Comparison of ENCODE assay signal across 14 mouse cellular contexts in genomic region chr2:9918691-9919471, GRCm38 (mm10). TPM values are rescaled to one million over a fixed set of nuclear protein-coding genes. Genes with fewer than 3 reads are reported as not detected.
DNase-seq lines count a peak whose midpoint lies in the region; ATAC-seq lines count a peak whose summit lies in the region.
"Had no signal": no experiment of that assay in that cellular context is flagged by ENCODE, and none has a peak within 500 bp of the region (broad histone marks: within the 10 kb centered on the region; RNA-seq: fewer than 3 reads in every experiment).

No protein-coding gene starts in this region.

- WGBS in lung, embryonic 15.5 days = 64% methylated on average over 17 of the region's 17 CpGs
- WGBS in stomach, embryonic 14.5 days = 68% methylated on average over 17 of the region's 17 CpGs
- WGBS in midbrain, embryonic 10.5 days = 93% methylated on average over 17 of the region's 17 CpGs
- 93% methylated on average over 17 of the region's 17 CpGs for WGBS in midbrain, embryonic 14.5 days

- H3K9ac ChIP-seq in lung, embryonic 15.5 days = no peak overlapping the region
- no peak overlapping the region for H3K9ac ChIP-seq in stomach, embryonic 14.5 days (replicated peaks; ENCODE audit: low read depth, low read length)
- no peak overlapping the region for H3K9ac ChIP-seq in midbrain, embryonic 14.5 days (replicated peaks; ENCODE audit: low read length)
- H3K9ac ChIP-seq: heart, embryonic 13.5 days; hindbrain, embryonic 13.5 days had no signal

- H3K9me3 ChIP-seq in lung, embryonic 15.5 days = no peaks in the 10 kb centered on the region
- H3K9me3 ChIP-seq in stomach, embryonic 14.5 days (ENCODE audit: control insufficient read depth, low read depth, low read length) = no peaks in the 10 kb centered on the region
- no peaks in the 10 kb centered on the region for H3K9me3 ChIP-seq in midbrain, embryonic 10.5 days (replicated peaks)
- H3K9me3 ChIP-seq in midbrain, embryonic 14.5 days (ENCODE audit: control insufficient read depth, low read length) = no peaks in the 10 kb centered on the region
- H3K9me3 ChIP-seq: heart, embryonic 13.5 days; hindbrain, embryonic 13.5 days; megakaryocyte, embryonic 14.5 days had no signal

- H3K4me1 ChIP-seq in lung, embryonic 15.5 days = no peaks in the 10 kb centered on the region
- no peaks in the 10 kb centered on the region for H3K4me1 ChIP-seq in stomach, embryonic 14.5 days (ENCODE audit: control insufficient read depth, insufficient read depth, low read length)
- no peaks in the 10 kb centered on the region for H3K4me1 ChIP-seq in midbrain, embryonic 10.5 days
- H3K4me1 ChIP-seq in midbrain, embryonic 14.5 days (ENCODE audit: control insufficient read depth, insufficient read depth, low read length) = no peaks in the 10 kb centered on the region
- H3K4me1 ChIP-seq: hindbrain, embryonic 13.5 days had no signal

- H3K36me3 ChIP-seq in lung, embryonic 15.5 days = peaks cover 4% of the 10 kb centered on the region; the same call in 1 of the 2 replicates
- H3K36me3 ChIP-seq in stomach, embryonic 14.5 days (ENCODE audit: control insufficient read depth, insufficient read depth, low read length) = peaks cover 4% of the 10 kb centered on the region
- H3K36me3 ChIP-seq in midbrain, embryonic 10.5 days = peaks cover 44% of the 10 kb centered on the region
- H3K36me3 ChIP-seq in midbrain, embryonic 14.5 days (ENCODE audit: control insufficient read depth, insufficient read depth, low read length) = peaks cover 15% of the 10 kb centered on the region

- no peak overlapping the region for H3K4me2 ChIP-seq in lung, embryonic 15.5 days
- no peak overlapping the region for H3K4me2 ChIP-seq in stomach, embryonic 14.5 days (replicated peaks; ENCODE audit: low read depth, low read length)
- H3K4me2 ChIP-seq in midbrain, embryonic 14.5 days (ENCODE audit: low read length) = no peak overlapping the region
- H3K4me2 ChIP-seq: heart, embryonic 13.5 days; hindbrain, embryonic 13.5 days had no signal

- ATAC-seq in lung, embryonic 15.5 days (ENCODE audit: borderline replicate concordance, extremely low read depth, low FRiP score, low TSS enrichment) = peak; percentile 73; the same call in 1 of the 2 replicates
- ATAC-seq in stomach, embryonic 14.5 days (ENCODE audit: insufficient number of reproducible peaks, insufficient read depth, low FRiP score, low read depth) = peak; percentile 83
- no peak for ATAC-seq in midbrain, embryonic 14.5 days (ENCODE audit: low FRiP score, low TSS enrichment)
- ATAC-seq: CD4-positive, CD25-positive, alpha-beta regulatory T cell, adult 4 months had no signal

- H3K4me3 ChIP-seq in lung, embryonic 15.5 days = no peak overlapping the region
- no peak overlapping the region for H3K4me3 ChIP-seq in stomach, embryonic 14.5 days (ENCODE audit: low read depth, low read length)
- H3K4me3 ChIP-seq in midbrain, embryonic 10.5 days = no peak overlapping the region
- H3K4me3 ChIP-seq in midbrain, embryonic 14.5 days (replicated peaks; ENCODE audit: low read depth, low read length) = no peak overlapping the region
- H3K4me3 ChIP-seq: heart, embryonic 13.5 days; hindbrain, embryonic 13.5 days; megakaryocyte, embryonic 14.5 days had no signal

- H3K27ac ChIP-seq in lung, embryonic 15.5 days = no peak overlapping the region; the same call in 1 of the 2 replicates
- peak overlapping the region; percentile 39; the same call in 1 of the 2 replicates for H3K27ac ChIP-seq in stomach, embryonic 14.5 days (ENCODE audit: low read length)
- H3K27ac ChIP-seq in midbrain, embryonic 10.5 days (replicated peaks) = no peak overlapping the region
- no peak overlapping the region for H3K27ac ChIP-seq in midbrain, embryonic 14.5 days (replicated peaks; ENCODE audit: low read depth, low read length)
- H3K27ac ChIP-seq: heart, embryonic 13.5 days; hindbrain, embryonic 13.5 days had no signal

- no peak for DNase-seq in lung, postnatal 10 days
- peak; percentile 61 for DNase-seq in kidney, adult 18-20 months
- DNase-seq in kidney, postnatal 4 days = peak; percentile 69 to 78
- DNase-seq in midbrain, embryonic 10.5 days (ENCODE audit: low spot score) = no peak
- no peak for DNase-seq in midbrain, embryonic 14.5 days
- DNase-seq in B cell, adult 2 months = no peak
- DNase-seq: cerebellum, adult 2 months; thymus, postnatal 4 days had no signal

- H3K27me3 ChIP-seq in lung, embryonic 15.5 days = no peaks in the 10 kb centered on the region
- no peaks in the 10 kb centered on the region for H3K27me3 ChIP-seq in stomach, embryonic 14.5 days (ENCODE audit: control insufficient read depth, insufficient read depth, low read length)
- no peaks in the 10 kb centered on the region for H3K27me3 ChIP-seq in midbrain, embryonic 10.5 days (ENCODE audit: low read depth, poor library complexity, severe bottlenecking)
- H3K27me3 ChIP-seq in midbrain, embryonic 14.5 days (ENCODE audit: control insufficient read depth, insufficient read depth, low read length) = no peaks in the 10 kb centered on the region
- H3K27me3 ChIP-seq: heart, embryonic 13.5 days; hindbrain, embryonic 13.5 days; megakaryocyte, embryonic 14.5 days had no signal

RNA-seq across cellular contexts. Expression of gene Gata3, which starts 29.0 kb away (rescaled TPM):
- polyA plus RNA-seq in lung, embryonic 15.5 days (2015; fragmentation: Nextera tagmentation; extraction: Ambion mirVana) = 3.2 and 5.7 TPM in 2 replicates
- polyA plus RNA-seq in stomach, embryonic 14.5 days (2014; fragmentation: Nextera tagmentation; extraction: Ambion mirVana) = 4.1 and 4.8 TPM in 2 replicates
- polyA plus RNA-seq in midbrain, embryonic 10.5 days (2016; fragmentation: Nextera tagmentation; extraction: Ambion mirVana) = 10.5 and 28.2 TPM in 2 replicates
- polyA plus RNA-seq in midbrain, embryonic 14.5 days (2014; fragmentation: Nextera tagmentation; extraction: Ambion mirVana) = 88.6 and 120 TPM in 2 replicates

RNA-seq across cellular contexts. Expression of gene 9230102O04Rik, which starts 29.5 kb away (rescaled TPM):
- not detected in 2 replicates for polyA plus RNA-seq in lung, embryonic 15.5 days (2015; fragmentation: Nextera tagmentation; extraction: Ambion mirVana)
- polyA plus RNA-seq in stomach, embryonic 14.5 days (2014; fragmentation: Nextera tagmentation; extraction: Ambion mirVana) = not detected in 2 replicates
- polyA plus RNA-seq in midbrain, embryonic 10.5 days (2016; fragmentation: Nextera tagmentation; extraction: Ambion mirVana) = 0.47 and 1.2 TPM in 2 replicates
- polyA plus RNA-seq in midbrain, embryonic 14.5 days (2014; fragmentation: Nextera tagmentation; extraction: Ambion mirVana) = 5.5 and 6.3 TPM in 2 replicates
- polyA plus RNA-seq: cerebellum, adult 2 months; heart, embryonic 13.5 days had no signal

RNA-seq across cellular contexts. Expression of gene 4930412O13Rik, which starts 37.8 kb away (rescaled TPM):
- polyA plus RNA-seq in lung, embryonic 15.5 days (2015; fragmentation: Nextera tagmentation; extraction: Ambion mirVana) = not detected in 2 replicates
- not detected in 2 replicates for polyA plus RNA-seq in stomach, embryonic 14.5 days (2014; fragmentation: Nextera tagmentation; extraction: Ambion mirVana)
- 0.31 and 1.1 TPM in 2 replicates for polyA plus RNA-seq in midbrain, embryonic 10.5 days (2016; fragmentation: Nextera tagmentation; extraction: Ambion mirVana)
- polyA plus RNA-seq in midbrain, embryonic 14.5 days (2014; fragmentation: Nextera tagmentation; extraction: Ambion mirVana) = 1.7 and 2.5 TPM in 2 replicates
- polyA plus RNA-seq: cerebellum, adult 2 months had no signal

Comparison
In these comparisons a context has a peak if more than half of its experiments do, and no peak if none do; other contexts are left out.
1. DNase-seq: peak in kidney, adult 18-20 months (single experiment) and kidney, postnatal 4 days (2 of 2); none in lung, postnatal 10 days (single experiment), midbrain, embryonic 10.5 days (single experiment), midbrain, embryonic 14.5 days (single experiment) and B cell, adult 2 months (0 of 2).